Mouse (Mus musculus) left cerebral cortex, adult 8-10 months (tissue): ENCODE measurements around the gene Gpr182. TPM values are rescaled to one million over a fixed set of nuclear protein-coding genes. Genes with fewer than 3 reads are reported as not detected.

Source experiments
- total RNA-seq, 4 experiments: library from RNA; stranded (reverse); gene quantifications; 2 replicates each; pipeline ENCODE4 v1.2.4; 2022

The Gpr182 gene
- total RNA-seq, 4 experiments from 2014 or later: 2.0 to 3.1 (median 2.6) TPM

Other genes starting within 250 kb of the Gpr182 start
- 1 to 10 TPM; 3.8 to 5.2 (median 4.6) TPM for gene Ndufa4l2, start 236.8 kb downstream of the Gpr182 start, total RNA-seq
- gene Shmt2, start 229.3 kb downstream of the Gpr182 start, total RNA-seq: 10 to 100 TPM; 24.4 to 33.6 (median 25.7) TPM
- 1 to 10 TPM; 6.6 to 9.7 (median 8.4) TPM for gene Nxph4, start 217.2 kb downstream of the Gpr182 start, total RNA-seq
- 100 to 1,000 TPM; 295 to 337 (median 306) TPM for gene Lrp1, start 130.6 kb downstream of the Gpr182 start, total RNA-seq
- 10 to 100 TPM; 13.5 to 17.1 (median 15.0) TPM for gene Stat6, start 108.7 kb downstream of the Gpr182 start, total RNA-seq
- gene Nemp1, start 84.8 kb downstream of the Gpr182 start, total RNA-seq: 1 to 10 TPM; 4.7 to 6.1 (median 5.1) TPM
- 10 to 100 TPM; 36.5 to 55.0 (median 45.5) TPM for gene Nab2, start 83.2 kb downstream of the Gpr182 start, total RNA-seq
- gene Myo1a, start 46.6 kb downstream of the Gpr182 start, total RNA-seq: 1 to 10 TPM in 2 of 4 experiments, under 1 TPM in 2; 0.59 to 1.2 (median 0.94) TPM
- 10 to 100 TPM; 13.0 to 20.5 (median 16.5) TPM for gene Tac2, start 27.3 kb downstream of the Gpr182 start, total RNA-seq
- gene Zbtb39, start 12.2 kb downstream of the Gpr182 start, total RNA-seq: 10 to 100 TPM in 2 of 4 experiments, 1 to 10 TPM in 2; 9.9 to 11.4 (median 10.1) TPM
- under 1 TPM; 0.13 to 0.30 (median 0.16) TPM for gene Rdh1, start 8.0 kb upstream of the Gpr182 start, total RNA-seq
- gene Rdh16f1, start 8.1 kb upstream of the Gpr182 start, total RNA-seq: 1 to 10 TPM in 1 of 4 experiments, under 1 TPM in 2, not detected in 1; 0.72 to 1.9 (median 0.96) TPM
- gene Rdh9, start 24.7 kb upstream of the Gpr182 start, total RNA-seq: 1 to 10 TPM in 1 of 4 experiments, not detected in 3; 1.7 TPM
- gene Rdh16, start 49.4 kb upstream of the Gpr182 start, total RNA-seq: under 1 TPM; 0.11 to 0.49 (median 0.34) TPM
- not detected for gene Rdh19, start 98.2 kb upstream of the Gpr182 start, total RNA-seq
- gene Rdh16f2, start 114.7 kb upstream of the Gpr182 start, total RNA-seq: not detected
- not detected for gene Rdh7, start 137.1 kb upstream of the Gpr182 start, total RNA-seq
- gene Sdr9c7, start 146.8 kb upstream of the Gpr182 start, total RNA-seq: not detected